Mouse (Mus musculus) spleen, adult 2 months (tissue): ENCODE measurements around the gene Bank1.

Source experiments
- CTCF ChIP-seq: fragments of 200-500 bp; IDR thresholded peaks from 2 replicates; pipeline ENCODE4 v1.5.1; 2011; ENCODE audit warnings: mild to moderate bottlenecking, inconsistent platforms; ENCODE audit not compliant: insufficient read depth, insufficient read length, insufficient replicate concordance; ENCODE audit errors: extremely low read depth
- POLR2A ChIP-seq: fragments of 200-500 bp; IDR thresholded peaks from 2 replicates; pipeline ENCODE4 v1.6.1; 2011; ENCODE audit warnings: low read depth, low read length, inconsistent platforms

- TF ChIP-seq POLR2A, result no peak
- no peak for TF ChIP-seq CTCF
These were observed 28.5 kb downstream of the Bank1 start for GRCm38 (mm10) chr3:136297355-136297754.
